Mouse (Mus musculus): Measurements from ENCODE around the gene Cnnm2. TPM values are rescaled to one million over a fixed set of nuclear protein-coding genes. Genes with fewer than 3 reads are reported as not detected.

Gene Cnnm2
- polyA plus RNA-seq, 1 experiment from 2014 or later: 3.8 TPM

- H3K4me2 ChIP-seq (ENCODE audit: low read depth, low read length): no peak overlapping the region
- no peak for ATAC-seq (replicated peaks; ENCODE audit: insufficient number of reproducible peaks, low FRiP score, low TSS enrichment, low read depth)
Observed at GRCm38 (mm10) chr19:46841016-46841415, 79.6 kb downstream of the Cnnm2 start.

GRCm38 (mm10) chr19:46843030-46843429, 81.6 kb downstream of the Cnnm2 start:
- ATAC-seq (replicated peaks; ENCODE audit: insufficient number of reproducible peaks, low FRiP score, low TSS enrichment, low read depth) (no peak), DNase-seq (ENCODE audit: low spot score) (no peak)
- no peak overlapping the region for H3K4me3 ChIP-seq (ENCODE audit: low read depth, low read length)
- H3K36me3 ChIP-seq (replicated peaks; ENCODE audit: control insufficient read depth, insufficient read depth, low read depth, low read length): no peaks in the 10 kb centered on the region
- H3K9ac ChIP-seq (replicated peaks; ENCODE audit: low read length): no peak overlapping the region
- H3K27me3 ChIP-seq (ENCODE audit: control insufficient read depth, insufficient read depth, low read length): no peaks in the 10 kb centered on the region
- no peaks in the 10 kb centered on the region for H3K9me3 ChIP-seq (replicated peaks; ENCODE audit: control insufficient read depth, low read length)
- H3K4me2 ChIP-seq (ENCODE audit: low read depth, low read length): no peak overlapping the region
- H3K4me1 ChIP-seq (ENCODE audit: control insufficient read depth, insufficient read depth, low read length): no peaks in the 10 kb centered on the region
- no peak overlapping the region for H3K27ac ChIP-seq (replicated peaks; ENCODE audit: low read depth, low read length)
- WGBS: 64% methylated on average over 2 of the region's 2 CpGs

More at GRCm38 (mm10) chr19:46841016-46841415, 79.6 kb downstream of the Cnnm2 start:
- Histone ChIP-seq H3K36me3 (replicated peaks; ENCODE audit: control insufficient read depth, insufficient read depth, low read depth, low read length) (no peaks in the 10 kb centered on the region), H3K4me3 (ENCODE audit: low read depth, low read length) (no peak overlapping the region), H3K9me3 (replicated peaks; ENCODE audit: control insufficient read depth, low read length) (no peaks in the 10 kb centered on the region), H3K27me3 (ENCODE audit: control insufficient read depth, insufficient read depth, low read length) (no peaks in the 10 kb centered on the region), H3K4me1 (ENCODE audit: control insufficient read depth, insufficient read depth, low read length) (no peaks in the 10 kb centered on the region), H3K9ac (replicated peaks; ENCODE audit: low read length) (no peak overlapping the region), H3K27ac (replicated peaks; ENCODE audit: low read depth, low read length) (no peak overlapping the region)
- no peak for DNase-seq (ENCODE audit: low spot score)
- WGBS: 88% methylated on average over 4 of the region's 4 CpGs

DNA sequence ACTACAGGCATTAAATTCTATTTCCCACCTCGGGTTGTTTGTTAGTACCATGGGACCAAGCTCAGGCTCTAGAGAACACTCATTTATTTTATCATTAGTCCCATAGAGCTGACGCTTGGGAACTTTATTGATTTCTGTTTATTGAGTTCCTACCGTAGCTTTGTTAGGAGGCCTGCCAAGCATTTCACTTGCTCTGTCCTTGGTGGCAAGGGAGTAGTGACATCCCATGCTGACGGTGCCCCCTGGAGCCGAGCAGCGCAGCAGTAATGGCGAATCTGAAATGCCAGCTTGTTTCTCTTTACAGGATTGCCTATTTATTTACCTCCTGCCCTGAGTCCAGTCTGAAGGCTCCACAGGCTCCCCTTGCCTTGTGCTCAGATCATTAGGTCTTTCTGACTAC, 84.7 kb downstream of the Cnnm2 start:
- no peak overlapping the region for H3K4me3 ChIP-seq (ENCODE audit: low read depth, low read length)
- ATAC-seq (replicated peaks; ENCODE audit: insufficient number of reproducible peaks, low FRiP score, low TSS enrichment, low read depth) (no peak), DNase-seq (ENCODE audit: low spot score) (no peak)
- H3K27me3 ChIP-seq (ENCODE audit: control insufficient read depth, insufficient read depth, low read length): no peaks in the 10 kb centered on the region
- no peaks in the 10 kb centered on the region for H3K4me1 ChIP-seq (ENCODE audit: control insufficient read depth, insufficient read depth, low read length)
- WGBS: 87% methylated on average over 7 of the region's 7 CpGs
- no peak overlapping the region for H3K27ac ChIP-seq (replicated peaks; ENCODE audit: low read depth, low read length)
- H3K9ac ChIP-seq (replicated peaks; ENCODE audit: low read length): no peak overlapping the region
- H3K9me3 ChIP-seq (replicated peaks; ENCODE audit: control insufficient read depth, low read length): no peaks in the 10 kb centered on the region
- no peaks in the 10 kb centered on the region for H3K36me3 ChIP-seq (replicated peaks; ENCODE audit: control insufficient read depth, insufficient read depth, low read depth, low read length)
- H3K4me2 ChIP-seq (ENCODE audit: low read depth, low read length): no peak overlapping the region

GRCm38 (mm10) chr19:46846459-46846858, 85.1 kb downstream of the Cnnm2 start:
- ATAC-seq (replicated peaks; ENCODE audit: insufficient number of reproducible peaks, low FRiP score, low TSS enrichment, low read depth) (no peak), DNase-seq (ENCODE audit: low spot score) (no peak)
- no peaks in the 10 kb centered on the region for H3K36me3 ChIP-seq (replicated peaks; ENCODE audit: control insufficient read depth, insufficient read depth, low read depth, low read length)
- no peak overlapping the region for H3K4me2 ChIP-seq (ENCODE audit: low read depth, low read length)
- no peaks in the 10 kb centered on the region for H3K4me1 ChIP-seq (ENCODE audit: control insufficient read depth, insufficient read depth, low read length)
- H3K4me3 ChIP-seq (ENCODE audit: low read depth, low read length): no peak overlapping the region
- no peak overlapping the region for H3K9ac ChIP-seq (replicated peaks; ENCODE audit: low read length)
- H3K9me3 ChIP-seq (replicated peaks; ENCODE audit: control insufficient read depth, low read length): no peaks in the 10 kb centered on the region
- no peaks in the 10 kb centered on the region for H3K27me3 ChIP-seq (ENCODE audit: control insufficient read depth, insufficient read depth, low read length)
- no peak overlapping the region for H3K27ac ChIP-seq (replicated peaks; ENCODE audit: low read depth, low read length)
- WGBS: 83% methylated on average over 5 of the region's 5 CpGs

GRCm38 (mm10) chr19:46848381-46849268, 87.2 kb downstream of the Cnnm2 start:
- Histone ChIP-seq H3K4me3 (ENCODE audit: low read depth, low read length) (no peak overlapping the region), H3K27me3 (ENCODE audit: control insufficient read depth, insufficient read depth, low read length) (no peaks in the 10 kb centered on the region), H3K27ac (replicated peaks; ENCODE audit: low read depth, low read length) (no peak overlapping the region), H3K4me2 (ENCODE audit: low read depth, low read length) (no peak overlapping the region), H3K4me1 (ENCODE audit: control insufficient read depth, insufficient read depth, low read length) (no peaks in the 10 kb centered on the region), H3K9ac (replicated peaks; ENCODE audit: low read length) (no peak overlapping the region), H3K9me3 (replicated peaks; ENCODE audit: control insufficient read depth, low read length) (no peaks in the 10 kb centered on the region), H3K36me3 (replicated peaks; ENCODE audit: control insufficient read depth, insufficient read depth, low read depth, low read length) (no peaks in the 10 kb centered on the region)
- 77% methylated on average over 14 of the region's 14 CpGs for WGBS
- ATAC-seq (replicated peaks; ENCODE audit: insufficient number of reproducible peaks, low FRiP score, low TSS enrichment, low read depth): no peak
- no peak for DNase-seq (ENCODE audit: low spot score)

GRCm38 (mm10) chr19:46849443-46849997, 88.1 kb downstream of the Cnnm2 start:
- H3K4me3 ChIP-seq (ENCODE audit: low read depth, low read length): no peak overlapping the region

GRCm38 (mm10) chr19:46856232-46856631, 94.8 kb downstream of the Cnnm2 start:
- DNase-seq (ENCODE audit: low spot score): no peak
- no peak overlapping the region for H3K9ac ChIP-seq (replicated peaks; ENCODE audit: low read length)
- no peaks in the 10 kb centered on the region for H3K9me3 ChIP-seq (replicated peaks; ENCODE audit: control insufficient read depth, low read length)
- 67% methylated on average over 6 of the region's 6 CpGs for WGBS
- H3K36me3 ChIP-seq (replicated peaks; ENCODE audit: control insufficient read depth, insufficient read depth, low read depth, low read length): no peaks in the 10 kb centered on the region; the same call in 1 of the 2 replicates
- no peaks in the 10 kb centered on the region for H3K4me1 ChIP-seq (ENCODE audit: control insufficient read depth, insufficient read depth, low read length)
- H3K27ac ChIP-seq (replicated peaks; ENCODE audit: low read depth, low read length): no peak overlapping the region
- ATAC-seq (replicated peaks; ENCODE audit: insufficient number of reproducible peaks, low FRiP score, low TSS enrichment, low read depth): no peak
- no peaks in the 10 kb centered on the region for H3K27me3 ChIP-seq (ENCODE audit: control insufficient read depth, insufficient read depth, low read length)
- no peak overlapping the region for H3K4me3 ChIP-seq (ENCODE audit: low read depth, low read length)
- H3K4me2 ChIP-seq (ENCODE audit: low read depth, low read length): no peak overlapping the region

More at GRCm38 (mm10) chr19:46849443-46849997, 88.1 kb downstream of the Cnnm2 start:
- H3K9ac ChIP-seq (replicated peaks; ENCODE audit: low read length): no peak overlapping the region
- no peaks in the 10 kb centered on the region for H3K4me1 ChIP-seq (ENCODE audit: control insufficient read depth, insufficient read depth, low read length)
- DNase-seq (ENCODE audit: low spot score) (no peak), ATAC-seq (replicated peaks; ENCODE audit: insufficient number of reproducible peaks, low FRiP score, low TSS enrichment, low read depth) (no peak)
- no peaks in the 10 kb centered on the region for H3K36me3 ChIP-seq (replicated peaks; ENCODE audit: control insufficient read depth, insufficient read depth, low read depth, low read length)
- no peaks in the 10 kb centered on the region for H3K9me3 ChIP-seq (replicated peaks; ENCODE audit: control insufficient read depth, low read length)
- WGBS: 79% methylated on average over 9 of the region's 9 CpGs
- H3K27me3 ChIP-seq (ENCODE audit: control insufficient read depth, insufficient read depth, low read length): no peaks in the 10 kb centered on the region
- H3K27ac ChIP-seq (replicated peaks; ENCODE audit: low read depth, low read length): no peak overlapping the region
- no peak overlapping the region for H3K4me2 ChIP-seq (ENCODE audit: low read depth, low read length)

GRCm38 (mm10) chr19:46856780-46857179, 95.4 kb downstream of the Cnnm2 start:
- Histone ChIP-seq H3K4me1 (ENCODE audit: control insufficient read depth, insufficient read depth, low read length) (no peaks in the 10 kb centered on the region), H3K27ac (replicated peaks; ENCODE audit: low read depth, low read length) (no peak overlapping the region), H3K9me3 (replicated peaks; ENCODE audit: control insufficient read depth, low read length) (no peaks in the 10 kb centered on the region), H3K27me3 (ENCODE audit: control insufficient read depth, insufficient read depth, low read length) (no peaks in the 10 kb centered on the region), H3K4me2 (ENCODE audit: low read depth, low read length) (no peak overlapping the region), H3K9ac (replicated peaks; ENCODE audit: low read length) (no peak overlapping the region), H3K4me3 (ENCODE audit: low read depth, low read length) (no peak overlapping the region), H3K36me3 (replicated peaks; ENCODE audit: control insufficient read depth, insufficient read depth, low read depth, low read length) (no peaks in the 10 kb centered on the region; the same call in 1 of the 2 replicates)
- 42% methylated on average over 10 of the region's 10 CpGs for WGBS
- ATAC-seq (replicated peaks; ENCODE audit: insufficient number of reproducible peaks, low FRiP score, low TSS enrichment, low read depth) (no peak), DNase-seq (ENCODE audit: low spot score) (peak; percentile 33)

Measured in embryonic facial prominence, embryonic 11.5 days (tissue).